Mouse (Mus musculus) heart, embryonic 13.5 days (tissue): ENCODE data around the gene Ntng1. TPM values are rescaled to one million over a fixed set of nuclear protein-coding genes. Genes with fewer than 3 reads are reported as not detected.

ENCODE experiments used
- polyA plus RNA-seq: library from polyadenylated mRNA; unstranded; fragments of >200 nt; fragmentation: Nextera tagmentation; extraction: Ambion mirVana; gene quantifications from 2 replicates; pipeline ENCODE4 v1.2.1, GENCODE M21; 2015

Gene Ntng1
- polyA plus RNA-seq, 1 experiment from 2014 or later: 0.82 TPM

Other genes with a start within 250 kb of the Ntng1 start
- gene Prmt6, start 107.0 kb upstream of the Ntng1 start, polyA plus RNA-seq: 13.6 and 15.1 TPM in 2 replicates